Mouse (Mus musculus) embryonic facial prominence, embryonic 15.5 days (tissue): Measurements from ENCODE around the gene Igfbp3. TPM values are rescaled to one million over a fixed set of nuclear protein-coding genes. Genes with fewer than 3 reads are reported as not detected.

Experiments used
- ATAC-seq: fragments of 200-750 bp; cut with Nextera tagmentation; 2 replicates; pipeline ENCODE4 v1.8.0; 2017; ENCODE audit warnings: low read depth, moderate TSS enrichment; ENCODE audit not compliant: insufficient number of reproducible peaks, low FRiP score, low TSS enrichment
- H3K27ac ChIP-seq: fragments of 300-500 bp; sonication (generic); replicated peaks from 2 replicates; pipeline ENCODE4 v1.5.1; 2015; ENCODE audit warnings: mild to moderate bottlenecking, inconsistent platforms
- H3K27me3 ChIP-seq: fragments of 300-500 bp; sonication (generic); 2 replicates; pipeline ENCODE4 v1.6.1; 2015; ENCODE audit warnings: inconsistent platforms
- H3K36me3 ChIP-seq: fragments of 300-500 bp; sonication (generic); 2 replicates; pipeline ENCODE4 v1.6.1; 2015; ENCODE audit warnings: mild to moderate bottlenecking, inconsistent platforms
- H3K4me1 ChIP-seq: fragments of 300-500 bp; sonication (generic); 2 replicates; pipeline ENCODE4 v1.6.1; 2015; ENCODE audit warnings: inconsistent platforms
- H3K4me2 ChIP-seq: fragments of 300-500 bp; sonication (generic); replicated peaks from 2 replicates; pipeline ENCODE4 v1.6.1; 2015; ENCODE audit warnings: mild to moderate bottlenecking, inconsistent platforms
- H3K4me3 ChIP-seq: fragments of 300-500 bp; sonication (generic); replicated peaks from 2 replicates; pipeline ENCODE4 v1.5.1; 2015; ENCODE audit warnings: mild to moderate bottlenecking, inconsistent platforms
- H3K9ac ChIP-seq: fragments of 300-500 bp; sonication (generic); 2 replicates; pipeline ENCODE4 v1.6.1; 2015; ENCODE audit warnings: inconsistent platforms
- H3K9me3 ChIP-seq: fragments of 300-500 bp; sonication (generic); replicated peaks from 2 replicates; pipeline ENCODE4 v1.6.1; 2016; ENCODE audit warnings: inconsistent platforms
- WGBS: fragments of 180-500 bp; shearing (Covaris S2); methylation state at CpG from one replicate; pipeline ENCODE4 v1.1.7; 2015; 5-methylcytosine and 5-hydroxymethylcytosine counted together
- polyA plus RNA-seq: library from polyadenylated mRNA; unstranded; fragments of >200 nt; fragmentation: Nextera tagmentation; extraction: Ambion mirVana; gene quantifications from 2 replicates; pipeline ENCODE4 v1.2.1, GENCODE M21; 2015

Gene Igfbp3
- 194 and 212 TPM in 2 replicates for polyA plus RNA-seq

- Histone ChIP-seq H3K4me2 (peak within 1 kb of the TSS; percentile 82), H3K4me1 (peaks cover 52% of the 10 kb centered on the region), H3K27ac (peak within 1 kb of the TSS; percentile 86), H3K36me3 (peaks cover 13% of the 10 kb centered on the region), H3K27me3 (no peaks in the 10 kb centered on the region), H3K9ac (peak within 1 kb of the TSS; percentile 44), H3K9me3 (no peaks in the 10 kb centered on the region), H3K4me3 (peak within 1 kb of the TSS; percentile 73)
- under 1% methylated on average over 104 of the region's 104 CpGs for WGBS
- ATAC-seq = peak; percentile 81
Observed at GRCm38 (mm10) chr11:7213501-7214341, at the start of gene Igfbp3. TSS of gene Igfbp3 (minus strand) at chr11:7213923.

- Histone ChIP-seq H3K9ac (no peak overlapping the region), H3K9me3 (no peaks in the 10 kb centered on the region), H3K27ac (no peak overlapping the region), H3K4me1 (no peaks in the 10 kb centered on the region), H3K4me3 (no peak overlapping the region), H3K4me2 (no peak overlapping the region), H3K36me3 (no peaks in the 10 kb centered on the region), H3K27me3 (no peaks in the 10 kb centered on the region)
- 89% methylated on average over 5 of the region's 5 CpGs for WGBS
- no peak for ATAC-seq
Observed at GRCm38 (mm10) chr11:7250870-7251269, 37.1 kb upstream of the Igfbp3 start.

- no peak for ATAC-seq
Observed at GRCm38 (mm10) chr11:7250415-7250814, 36.7 kb upstream of the Igfbp3 start.

GRCm38 (mm10) chr11:7244782-7245181 lies 31.1 kb upstream of the Igfbp3 start:
- H3K27me3 ChIP-seq = no peaks in the 10 kb centered on the region
- no peaks in the 10 kb centered on the region for H3K36me3 ChIP-seq
- no peak overlapping the region for H3K27ac ChIP-seq
- 72% methylated on average over 1 of the region's 1 CpGs for WGBS
- no peak overlapping the region for H3K4me3 ChIP-seq
- H3K4me2 ChIP-seq = no peak overlapping the region
- no peaks in the 10 kb centered on the region for H3K4me1 ChIP-seq
- no peak overlapping the region for H3K9ac ChIP-seq
- no peak for ATAC-seq
- no peaks in the 10 kb centered on the region for H3K9me3 ChIP-seq

More at GRCm38 (mm10) chr11:7250415-7250814, 36.7 kb upstream of the Igfbp3 start:
- 82% methylated on average over 2 of the region's 2 CpGs for WGBS
- Histone ChIP-seq H3K27ac (no peak overlapping the region), H3K9ac (no peak overlapping the region), H3K4me3 (no peak overlapping the region), H3K36me3 (no peaks in the 10 kb centered on the region), H3K27me3 (no peaks in the 10 kb centered on the region), H3K4me2 (no peak overlapping the region), H3K4me1 (no peaks in the 10 kb centered on the region), H3K9me3 (no peaks in the 10 kb centered on the region)

- WGBS = 79% methylated on average over 4 of the region's 4 CpGs
- H3K4me2 ChIP-seq = no peak overlapping the region
- no peak for ATAC-seq
- no peak overlapping the region for H3K4me3 ChIP-seq
- no peaks in the 10 kb centered on the region for H3K9me3 ChIP-seq
- no peak overlapping the region for H3K27ac ChIP-seq
- no peaks in the 10 kb centered on the region for H3K36me3 ChIP-seq
- H3K9ac ChIP-seq = no peak overlapping the region
- H3K4me1 ChIP-seq = 0 out of 2 replicates have a peak, but pooled peaks cover 2% of the 10 kb centered on the region
- no peaks in the 10 kb centered on the region for H3K27me3 ChIP-seq
Observed at GRCm38 (mm10) chr11:7239041-7239740, 25.5 kb upstream of the Igfbp3 start.

GRCm38 (mm10) chr11:7238546-7238945 lies 24.8 kb upstream of the Igfbp3 start:
- Histone ChIP-seq H3K9ac (no peak overlapping the region), H3K4me1 (0 out of 2 replicates have a peak, but pooled peaks cover 3% of the 10 kb centered on the region), H3K4me3 (no peak overlapping the region), H3K36me3 (no peaks in the 10 kb centered on the region), H3K9me3 (no peaks in the 10 kb centered on the region), H3K4me2 (no peak overlapping the region), H3K27me3 (no peaks in the 10 kb centered on the region), H3K27ac (no peak overlapping the region)
- 95% methylated on average over 6 of the region's 6 CpGs for WGBS
- no peak for ATAC-seq

- WGBS = 48% methylated on average over 6 of the region's 6 CpGs
- Histone ChIP-seq H3K4me1 (0 out of 2 replicates have a peak, but pooled peaks cover 3% of the 10 kb centered on the region), H3K36me3 (no peaks in the 10 kb centered on the region), H3K4me2 (no peak overlapping the region), H3K27me3 (no peaks in the 10 kb centered on the region), H3K27ac (no peak overlapping the region), H3K4me3 (no peak overlapping the region), H3K9me3 (no peaks in the 10 kb centered on the region), H3K9ac (no peak overlapping the region)
- no peak for ATAC-seq
Observed at GRCm38 (mm10) chr11:7237712-7238111, 24.0 kb upstream of the Igfbp3 start.

GRCm38 (mm10) chr11:7236751-7237150 lies 23.0 kb upstream of the Igfbp3 start:
- H3K36me3 ChIP-seq = no peaks in the 10 kb centered on the region
- no peaks in the 10 kb centered on the region for H3K9me3 ChIP-seq
- H3K4me3 ChIP-seq = no peak overlapping the region
- ATAC-seq = no peak
- WGBS = 94% methylated on average over 2 of the region's 2 CpGs
- no peaks in the 10 kb centered on the region for H3K27me3 ChIP-seq
- H3K4me2 ChIP-seq = no peak overlapping the region
- H3K4me1 ChIP-seq = 0 out of 2 replicates have a peak, but pooled peaks cover 3% of the 10 kb centered on the region
- no peak overlapping the region for H3K27ac ChIP-seq
- no peak overlapping the region for H3K9ac ChIP-seq

GRCm38 (mm10) chr11:7234981-7235609 lies 21.4 kb upstream of the Igfbp3 start:
- Histone ChIP-seq H3K4me2 (no peak overlapping the region), H3K9ac (no peak overlapping the region), H3K27ac (no peak overlapping the region), H3K36me3 (no peaks in the 10 kb centered on the region), H3K27me3 (no peaks in the 10 kb centered on the region), H3K4me3 (no peak overlapping the region), H3K9me3 (no peaks in the 10 kb centered on the region), H3K4me1 (0 out of 2 replicates have a peak, but pooled peaks cover 3% of the 10 kb centered on the region)
- 53% methylated on average over 3 of the region's 3 CpGs for WGBS
- ATAC-seq = no peak

- no peak for ATAC-seq
- Histone ChIP-seq H3K9ac (no peak overlapping the region), H3K4me1 (0 out of 2 replicates have a peak, but pooled peaks cover 3% of the 10 kb centered on the region), H3K36me3 (no peaks in the 10 kb centered on the region), H3K4me3 (no peak overlapping the region), H3K27me3 (no peaks in the 10 kb centered on the region), H3K4me2 (no peak overlapping the region), H3K27ac (no peak overlapping the region), H3K9me3 (no peaks in the 10 kb centered on the region)
- 42% methylated on average over 1 of the region's 1 CpGs for WGBS
Observed at GRCm38 (mm10) chr11:7234436-7234835, 20.7 kb upstream of the Igfbp3 start.

GRCm38 (mm10) chr11:7233333-7233732 lies 19.6 kb upstream of the Igfbp3 start:
- Histone ChIP-seq H3K9me3 (no peaks in the 10 kb centered on the region), H3K9ac (no peak overlapping the region), H3K4me3 (no peak overlapping the region), H3K4me1 (0 out of 2 replicates have a peak, but pooled peaks cover 3% of the 10 kb centered on the region), H3K36me3 (no peaks in the 10 kb centered on the region), H3K27ac (no peak overlapping the region), H3K27me3 (no peaks in the 10 kb centered on the region), H3K4me2 (no peak overlapping the region)
- ATAC-seq = no peak
- 84% methylated on average over 2 of the region's 2 CpGs for WGBS
